Mouse (Mus musculus): ENCODE measurements around the gene Clic4. TPM values are rescaled to one million over a fixed set of nuclear protein-coding genes. Genes with fewer than 3 reads are reported as not detected.
"Not testable (repeated sequence)": the region's sequence is repeated elsewhere in the genome, so short reads cannot be mapped to it uniquely, and the experiment has no call there.

The Clic4 gene
- total RNA-seq, 2 experiments from 2014 or later, result 16.9 to 33.9 TPM

DNA sequence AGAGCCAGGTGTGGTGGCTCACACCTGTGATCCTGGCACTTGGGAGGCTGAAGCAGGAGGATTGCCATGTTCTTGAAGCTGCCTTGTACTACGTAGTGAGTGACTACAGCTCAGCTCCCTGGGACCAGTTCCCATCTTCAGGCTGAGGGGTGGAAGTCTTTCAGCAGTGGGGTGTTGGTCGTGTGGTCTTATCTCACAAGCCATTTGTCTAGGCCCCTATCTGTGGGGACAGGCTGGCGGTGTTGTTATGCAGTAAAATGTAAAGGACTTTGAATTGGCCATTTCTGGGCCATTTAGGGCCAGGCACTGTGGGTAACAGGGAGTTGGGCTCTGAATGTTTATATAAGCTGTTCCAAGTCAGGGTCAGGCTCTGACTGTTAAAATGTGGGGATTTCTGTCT is 15.4 kb upstream of the Clic4 start:
- no peak for TF ChIP-seq CTCF (IDR thresholded peaks at IDR 0.05)
- DNase-seq, result no peak
- intact Hi-C loops (cut with DNase I), result no loop called here
- H3K27ac ChIP-seq, result 0 out of 2 replicates have a peak overlapping the region, but pooled peaks have one; percentile 83
- no peak overlapping the region for H3K4me3 ChIP-seq

DNA sequence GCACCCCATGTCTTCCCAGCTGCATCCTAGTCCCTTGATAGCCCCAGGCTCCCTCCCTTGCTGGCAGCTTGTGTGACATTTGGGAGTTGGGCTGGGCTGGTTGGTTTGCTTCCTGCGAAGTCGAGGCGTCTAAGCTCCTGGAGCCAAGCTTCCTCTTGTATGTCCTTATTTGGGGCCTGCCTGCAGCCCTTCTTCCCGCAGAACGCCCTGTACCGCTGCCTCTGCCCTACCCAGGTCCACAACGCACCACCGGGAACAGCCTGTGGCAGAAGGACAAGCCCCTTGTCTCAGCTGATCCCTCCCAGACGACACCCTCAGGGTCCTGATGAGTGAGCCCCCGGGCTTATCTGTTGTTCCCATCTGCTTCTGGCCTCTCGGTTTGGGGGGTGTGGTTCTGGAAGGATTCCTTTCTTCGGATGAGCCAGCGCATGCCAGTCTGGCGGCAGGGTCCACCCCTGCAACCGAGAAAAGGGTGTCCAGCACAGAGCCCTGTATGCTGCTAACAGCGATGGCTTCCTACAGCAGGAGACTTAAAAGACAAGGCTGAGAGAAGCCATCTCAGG is 14.3 kb upstream of the Clic4 start:
- DNase-seq, result peak; percentile 59
- H3K4me3 ChIP-seq, result peak overlapping the region; percentile 60
- intact Hi-C loops (cut with DNase I), result no loop called here
- no peak for TF ChIP-seq CTCF (IDR thresholded peaks at IDR 0.05)
- H3K27ac ChIP-seq, result peak overlapping the region; percentile 83

DNA sequence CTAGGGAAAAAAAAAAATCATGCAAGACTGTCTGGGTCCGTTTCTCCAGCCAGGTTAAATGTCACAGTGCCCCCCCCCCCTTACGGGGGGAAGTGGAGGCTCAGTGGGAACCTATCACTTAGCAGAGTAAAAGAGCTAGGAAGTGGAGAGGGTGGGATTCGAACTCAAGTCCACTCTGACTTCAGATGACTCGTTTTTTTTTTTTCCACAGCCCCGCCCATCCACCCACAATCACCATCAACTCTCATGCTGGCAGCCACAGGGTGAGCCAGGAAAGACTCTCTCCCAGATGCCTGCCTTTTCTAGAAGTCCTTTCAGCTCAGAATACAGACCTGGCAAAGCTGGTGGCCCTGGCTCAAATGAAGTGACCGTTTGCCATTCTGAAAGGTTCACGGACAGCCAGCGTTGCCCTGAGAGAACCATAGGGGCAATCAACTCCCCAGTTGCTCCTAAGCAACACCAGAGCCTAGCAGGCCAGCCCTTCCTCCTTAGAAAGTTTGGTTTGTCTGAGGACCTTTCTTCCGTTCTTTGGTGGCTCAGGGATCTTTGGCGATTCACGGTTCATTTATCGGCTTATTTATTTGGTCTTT is 13.5 kb upstream of the Clic4 start:
- TF ChIP-seq CTCF (IDR thresholded peaks at IDR 0.05), result no peak
- Histone ChIP-seq H3K4me3 (peak overlapping the region; percentile 60), H3K27ac (peak overlapping the region; percentile 83)
- DNase-seq, result no peak
- intact Hi-C loops (cut with DNase I), result no loop called here

DNA sequence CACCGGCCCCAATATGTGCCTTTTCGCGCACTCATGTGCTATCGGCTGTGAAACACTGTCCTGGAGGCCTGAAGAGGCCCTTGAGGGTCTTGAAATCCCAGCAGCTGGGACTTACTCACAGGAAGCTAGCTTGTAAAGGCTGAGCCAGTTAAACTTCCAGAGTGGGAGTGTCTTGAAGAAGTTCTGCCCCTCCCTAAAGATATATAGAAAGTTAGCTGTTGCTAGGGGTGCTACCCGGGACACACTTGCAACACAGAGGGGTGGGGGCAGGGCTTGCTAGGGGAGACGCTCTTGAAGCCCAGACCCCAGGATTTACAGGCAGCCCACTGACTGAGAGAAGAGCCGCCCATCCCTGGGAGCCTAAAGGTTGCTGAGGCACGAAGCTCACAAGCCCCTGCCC is 12.8 kb upstream of the Clic4 start:
- no peak for DNase-seq
- intact Hi-C loops (cut with DNase I), result no loop called here
- no peak overlapping the region for H3K4me3 ChIP-seq

DNA sequence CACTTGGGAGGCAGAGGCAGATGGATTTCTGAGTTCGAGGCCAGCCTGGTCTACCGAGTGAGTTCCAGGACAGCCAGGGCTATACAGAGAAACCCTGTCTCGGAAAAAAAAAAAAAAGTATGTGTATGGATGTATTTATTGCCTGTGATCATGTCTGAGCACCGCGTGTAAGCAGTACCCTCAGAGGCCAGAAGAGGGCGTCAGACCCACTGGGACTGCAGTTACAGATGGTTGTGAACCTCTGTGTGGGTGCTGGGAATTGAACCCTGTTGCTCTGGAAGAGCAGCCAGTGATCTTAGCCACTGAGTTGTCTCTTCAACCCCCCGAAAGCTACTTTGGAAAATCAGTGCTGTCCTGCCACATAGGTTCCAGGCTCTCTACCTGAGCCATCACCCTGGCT is 11.3 kb upstream of the Clic4 start:
- no peak overlapping the region for H3K27ac ChIP-seq
- no peak for DNase-seq
- no peak overlapping the region for H3K4me3 ChIP-seq
- TF ChIP-seq CTCF (IDR thresholded peaks at IDR 0.05), result peak; percentile 18; the same call in 1 of the 2 replicates
- intact Hi-C loops (cut with DNase I), result no loop called here

More for the DNA sequence above, 12.8 kb upstream of the Clic4 start:
- TF ChIP-seq CTCF (IDR thresholded peaks at IDR 0.05), result no peak
- peak overlapping the region; percentile 83; the same call in 1 of the 2 replicates for H3K27ac ChIP-seq

DNA sequence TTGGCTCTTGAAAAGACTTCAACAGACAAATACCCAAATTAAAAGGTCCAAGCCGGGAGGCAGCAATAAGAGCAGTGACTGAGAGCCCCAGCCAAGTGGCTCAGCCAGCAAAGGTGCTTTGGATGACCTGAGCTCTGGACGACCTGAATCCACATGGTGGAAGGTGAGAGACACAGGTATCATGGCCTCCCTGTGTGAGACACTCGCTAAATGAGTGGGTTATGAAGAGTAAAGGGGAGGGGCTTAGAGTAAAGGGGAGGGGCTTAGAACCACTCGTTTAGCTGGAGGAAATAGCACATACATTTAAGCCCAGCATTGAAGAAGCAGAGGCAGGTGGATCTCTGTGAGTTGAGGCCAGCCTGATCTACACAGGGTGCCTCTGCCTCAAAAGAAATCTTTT is 10.8 kb upstream of the Clic4 start:
- intact Hi-C loops (cut with DNase I), result no loop called here
- H3K4me3 ChIP-seq, result no peak overlapping the region
- no peak for TF ChIP-seq CTCF (IDR thresholded peaks at IDR 0.05)
- no peak for DNase-seq
- H3K27ac ChIP-seq, result peak overlapping the region; percentile 59

DNA sequence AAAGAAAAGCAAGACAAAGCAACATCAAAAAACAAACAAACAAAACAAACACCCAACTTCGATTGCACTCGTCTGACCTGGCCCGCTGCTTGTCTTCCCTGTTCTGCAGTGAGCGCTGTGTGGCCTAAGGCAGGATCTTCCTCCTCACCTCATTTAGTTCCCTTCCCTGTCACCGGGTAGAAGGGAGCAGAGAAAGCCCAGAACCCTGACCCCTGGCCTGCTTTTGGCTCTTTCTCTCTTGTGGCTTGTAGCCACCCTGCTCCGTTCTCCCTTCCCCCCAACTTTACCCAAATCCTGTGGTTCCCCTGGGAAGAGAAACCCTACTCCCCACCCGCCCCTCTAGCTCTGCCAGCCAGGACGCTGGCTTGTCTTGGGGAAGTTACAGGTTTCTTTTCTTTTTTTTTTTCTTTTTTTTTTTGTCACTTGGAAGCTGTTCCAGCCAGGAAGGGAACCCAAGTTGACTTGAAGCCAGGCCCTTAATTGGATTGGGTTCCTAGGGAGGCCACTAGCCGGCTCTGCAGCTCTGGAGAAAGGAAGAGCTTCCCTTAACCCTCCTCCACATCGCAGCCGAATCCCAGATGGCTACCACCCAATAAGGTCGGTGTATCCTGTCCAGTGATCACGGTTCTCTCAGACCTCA is 10.2 kb upstream of the Clic4 start:
- intact Hi-C loops (cut with DNase I), result no loop called here
- peak; percentile 46 for DNase-seq
- H3K4me3 ChIP-seq, result no peak overlapping the region
- no peak; the same call in 1 of the 2 replicates for TF ChIP-seq CTCF (IDR thresholded peaks at IDR 0.05)
- peak overlapping the region; percentile 69 for H3K27ac ChIP-seq

DNA sequence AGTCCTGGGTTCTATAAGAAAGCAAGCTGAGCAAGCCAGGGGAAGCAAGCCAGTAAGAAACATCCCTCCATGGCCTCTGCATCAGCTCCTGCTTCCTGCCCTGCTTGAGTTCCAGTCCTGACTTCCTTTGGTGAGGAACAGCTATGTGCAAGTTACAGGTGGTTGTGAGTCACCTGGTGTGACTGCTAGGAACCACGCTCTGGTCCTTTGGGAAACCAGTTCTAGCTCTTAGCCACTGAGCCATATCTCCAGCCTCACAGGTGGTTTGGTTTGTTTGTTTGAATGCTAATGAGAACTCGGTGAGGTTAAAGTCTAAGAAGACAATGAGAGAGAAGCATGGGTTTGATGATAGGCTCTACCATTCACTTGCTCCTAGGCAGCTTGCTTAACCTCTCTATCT is 7.4 kb upstream of the Clic4 start:
- H3K27ac ChIP-seq; H3K4me3 ChIP-seq; DNase-seq; intact Hi-C loops (cut with DNase I): not testable (repeated sequence)

DNA sequence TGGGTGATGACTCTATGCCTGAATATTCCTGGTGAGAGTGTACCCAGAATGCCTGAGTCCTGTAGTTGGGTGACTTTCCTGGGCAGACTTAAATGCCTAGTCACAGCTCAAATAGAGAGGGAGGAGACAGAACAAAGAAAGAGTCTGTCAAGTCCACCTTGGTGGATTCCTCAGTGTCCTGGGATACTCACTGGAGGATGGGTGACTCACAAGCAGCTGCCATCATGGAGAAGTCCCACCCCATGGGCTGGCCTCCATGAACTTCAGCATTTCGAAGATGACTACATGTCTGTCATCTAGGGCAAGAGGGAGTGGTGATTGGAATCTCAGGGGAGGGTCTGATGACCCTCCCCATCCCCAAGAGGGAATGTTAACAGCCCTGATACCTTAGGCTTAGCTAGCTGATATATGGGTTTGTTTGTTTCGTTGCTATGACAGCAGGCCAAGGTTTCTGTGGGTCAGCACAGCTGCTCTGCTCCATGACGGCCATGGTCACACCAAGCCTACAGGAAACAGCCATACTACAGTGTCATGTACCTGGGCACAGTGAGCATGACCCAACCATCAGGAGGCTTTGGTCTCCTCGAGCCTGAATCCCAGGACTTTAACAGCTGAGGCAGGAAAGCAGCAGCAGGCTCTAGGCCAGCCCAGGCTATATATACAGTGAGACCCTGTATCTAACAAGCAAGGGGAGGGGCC is 4.2 kb upstream of the Clic4 start:
- intact Hi-C loops (cut with DNase I), result no loop called here
- no peak for DNase-seq
- Histone ChIP-seq H3K4me3 (no peak overlapping the region), H3K27ac (no peak overlapping the region)
- TF ChIP-seq CTCF (IDR thresholded peaks at IDR 0.05), result no peak

DNA sequence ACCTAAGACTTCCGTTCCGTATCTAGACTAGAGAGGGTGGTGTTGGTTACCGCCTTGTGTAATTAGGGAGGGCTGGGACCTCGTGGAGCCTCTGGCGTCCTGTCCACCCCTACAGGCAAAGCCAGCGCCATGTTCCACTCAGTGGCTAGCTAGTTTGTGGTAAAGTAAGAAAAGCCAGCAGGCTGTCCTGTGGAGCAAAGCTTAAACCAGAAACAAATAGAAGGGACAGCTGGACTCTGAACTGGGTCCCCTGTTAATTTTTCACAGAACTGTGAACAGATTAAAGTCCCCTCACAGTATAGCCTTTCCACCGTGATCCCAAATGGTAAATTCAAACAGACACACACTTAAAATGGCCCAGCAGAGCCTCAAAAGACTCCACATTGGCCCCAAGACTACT is 2.1 kb upstream of the Clic4 start:
- intact Hi-C loops (cut with DNase I), result loop anchor here (5.0 kb wide), 1 partner anchor 33 kb away; no protein-coding TSS in a partner anchor
- H3K27ac ChIP-seq, result no peak overlapping the region
- TF ChIP-seq CTCF (IDR thresholded peaks at IDR 0.05), result no peak

DNA sequence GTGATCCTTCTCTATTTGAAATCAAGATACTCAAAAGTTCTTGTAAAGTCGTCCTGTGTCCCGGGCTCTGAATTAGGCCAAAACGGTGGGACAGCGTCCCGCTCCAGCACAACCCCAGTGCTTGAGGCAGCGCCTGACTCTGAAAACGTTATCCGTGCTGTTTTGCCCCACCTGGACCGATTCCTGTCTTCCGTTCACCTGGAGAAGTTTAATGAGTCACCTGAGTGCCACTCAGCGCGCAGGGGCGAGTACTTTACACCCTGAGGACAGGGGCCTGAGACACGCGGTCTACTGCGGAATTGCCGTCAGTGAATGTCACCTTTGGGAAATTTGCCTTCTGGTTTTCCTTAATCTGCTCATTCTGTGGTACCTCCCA is 681 bp upstream of the Clic4 start:
- peak overlapping the region; percentile 76 for H3K4me3 ChIP-seq
- intact Hi-C loops (cut with DNase I), result loop anchor here (5.0 kb wide), 1 partner anchor 34 kb away; no protein-coding TSS in a partner anchor
- no peak for DNase-seq

More for the DNA sequence above, 2.1 kb upstream of the Clic4 start:
- H3K4me3 ChIP-seq, result no peak overlapping the region
- no peak for DNase-seq

DNA sequence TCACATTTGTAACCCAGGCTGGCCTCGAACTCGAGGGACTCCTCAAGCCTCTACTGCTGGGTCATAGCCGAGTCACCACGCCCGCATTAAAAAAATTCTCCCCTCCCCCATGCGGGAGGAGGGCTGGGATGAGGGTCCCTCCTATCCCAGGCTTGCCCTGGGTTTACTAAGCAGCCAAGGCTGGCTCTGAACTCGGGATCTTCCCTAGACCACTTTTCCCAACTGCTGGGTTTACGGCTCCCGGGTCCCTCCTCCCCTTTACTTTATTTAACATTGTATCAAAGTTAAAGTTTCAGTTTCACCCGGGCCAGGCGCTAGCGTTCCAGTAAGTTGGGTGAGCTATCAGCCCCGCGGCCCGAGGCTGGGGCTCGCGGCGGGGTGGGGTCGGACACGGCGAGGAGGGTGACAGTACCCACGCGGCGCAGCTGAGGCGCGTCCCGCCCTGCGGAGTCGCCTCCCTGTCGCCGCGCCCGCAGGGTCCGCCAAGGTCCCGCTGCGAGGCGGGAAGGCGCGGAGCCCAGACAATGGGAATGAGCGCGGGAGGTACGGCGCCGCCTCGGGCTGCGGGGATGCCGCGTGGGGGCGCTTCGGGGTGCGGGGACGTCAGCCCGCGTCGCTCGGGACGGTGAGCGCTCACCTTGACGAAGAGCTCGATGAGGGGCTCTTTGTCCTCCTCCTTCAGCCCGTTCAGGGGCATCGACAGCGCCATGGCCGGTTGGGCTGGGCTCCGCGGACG is 565 bp downstream of the Clic4 start:
- intact Hi-C loops (cut with DNase I), result loop anchor here (2.0 to 5.0 kb wide), 2 partner anchors 17 to 35 kb away; no protein-coding TSS in a partner anchor

More for the DNA sequence above, 681 bp upstream of the Clic4 start:
- no peak for TF ChIP-seq CTCF (IDR thresholded peaks at IDR 0.05)
- H3K27ac ChIP-seq, result peak overlapping the region; percentile 93

More for the DNA sequence above, 565 bp downstream of the Clic4 start:
- DNase-seq, result peak; percentile 79
- Histone ChIP-seq H3K27ac (peak overlapping the region; percentile 94), H3K4me3 (peak overlapping the region; percentile 99)
- TF ChIP-seq CTCF (IDR thresholded peaks at IDR 0.05), result peak; percentile 40; the same call in 1 of the 2 replicates
